In genomic region chr3:84883817-84884483, GRCm38 (mm10) we compare ENCODE assay signal across 8 mouse cellular contexts.
DNase-seq lines count a peak whose midpoint lies in the region; ATAC-seq and TF ChIP-seq lines count a peak whose summit lies in the region.

No protein-coding gene starts in this region.

- H3K9ac ChIP-seq in forebrain, embryonic 12.5 days: no peak overlapping the region

- H3K4me2 ChIP-seq in forebrain, embryonic 12.5 days: no peak overlapping the region

- intact Hi-C loops in heart, postnatal 14 days (cut with DNase I): no loop called here

- H3K27me3 ChIP-seq in forebrain, embryonic 12.5 days: no peaks in the 10 kb centered on the region

- no peak for TF ChIP-seq CTCF in layer of hippocampus, adult 2 months (conservative IDR thresholded peaks at IDR 0.05)

- no peak overlapping the region for H3K27ac ChIP-seq in forebrain, embryonic 12.5 days
- no peak overlapping the region for H3K27ac ChIP-seq in layer of hippocampus, adult 2 months

- 68% methylated on average over 11 of the region's 11 CpGs for WGBS in forebrain, embryonic 12.5 days

- H3K36me3 ChIP-seq in forebrain, embryonic 12.5 days (replicated peaks): no peaks in the 10 kb centered on the region

- no peak for ATAC-seq in forebrain, embryonic 12.5 days (ENCODE audit: low FRiP score)

- no peaks in the 10 kb centered on the region for H3K9me3 ChIP-seq in forebrain, embryonic 12.5 days

- peaks cover 3% of the 10 kb centered on the region; the same call in 1 of the 2 replicates for H3K4me1 ChIP-seq in forebrain, embryonic 12.5 days

- peak; percentile 25 for DNase-seq in layer of hippocampus, adult 9-11 months
- no peak for DNase-seq in layer of hippocampus, postnatal 25 days (ENCODE audit: extremely low spot score in 1 of 2, low spot score in 1 of 2)
- peak; percentile 17 to 20 for DNase-seq in heart, postnatal 14 days
- DNase-seq in lung, postnatal 36 days: peak; percentile 87
- peak; percentile 15 to 25 for DNase-seq in thymus, postnatal 36 days
- DNase-seq in Muller cell, postnatal 12 days (ENCODE audit: inconsistent ontology term): no peak
- DNase-seq in layer of hippocampus, adult 2 months (ENCODE audit: low spot score in 2 of 2): no peak

- H3K4me3 ChIP-seq in forebrain, embryonic 12.5 days (replicated peaks): no peak overlapping the region
- H3K4me3 ChIP-seq in layer of hippocampus, adult 2 months: no peak overlapping the region

Comparison
In these comparisons a context has a peak if more than half of its experiments do, and no peak if none do; other contexts are left out.
1. DNase-seq: peak in layer of hippocampus, adult 9-11 months (single experiment), heart, postnatal 14 days (2 of 2), lung, postnatal 36 days (single experiment) and thymus, postnatal 36 days (2 of 2); none in layer of hippocampus, postnatal 25 days (0 of 2), Muller cell, postnatal 12 days (single experiment) and layer of hippocampus, adult 2 months (0 of 2).